Mouse (Mus musculus): ENCODE data around the gene Farp2.
"Not testable (repeated sequence)": the region's sequence is repeated elsewhere in the genome, so short reads cannot be mapped to it uniquely, and the experiment has no call there.

The Farp2 gene

DNA sequence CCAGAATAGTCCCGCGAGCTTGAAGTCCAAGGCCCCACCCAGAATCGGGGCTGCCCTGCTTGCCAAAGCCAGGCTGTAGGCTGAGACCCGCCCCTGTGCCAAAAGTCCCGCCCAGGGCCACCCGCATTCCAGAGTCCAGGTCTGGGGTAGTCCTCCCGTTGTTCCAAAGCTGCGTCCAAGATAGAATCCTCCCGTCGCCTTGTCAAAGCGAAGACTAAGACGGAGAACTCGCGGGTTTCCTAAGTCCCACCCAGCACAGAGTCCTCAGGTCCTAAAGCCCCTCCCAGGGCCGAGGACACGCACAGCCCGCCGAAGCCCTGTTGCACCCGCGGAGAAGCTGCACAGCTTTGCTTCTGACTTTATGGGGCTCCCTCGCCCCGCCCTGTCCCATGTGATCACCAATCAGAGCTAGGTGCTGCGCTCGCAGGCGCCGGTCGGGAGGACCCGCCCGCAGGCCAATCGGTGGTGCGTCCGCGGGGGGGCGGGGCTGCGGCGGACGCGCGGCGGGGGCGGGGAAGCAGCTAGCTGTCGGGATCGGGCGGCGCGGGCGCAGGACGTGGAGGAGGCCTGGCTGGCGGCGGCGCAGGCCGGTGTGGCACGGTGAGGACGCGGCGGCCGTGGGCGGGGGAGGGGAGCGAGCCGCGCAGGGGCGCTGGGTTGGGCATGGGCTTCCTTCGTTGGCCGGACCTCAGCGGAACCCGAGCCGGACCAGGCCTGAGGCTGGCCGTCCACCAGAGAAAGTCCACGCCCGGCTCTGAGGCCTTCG lies at the start of gene Farp2:
Gene Farp2, plus strand, starts transcription at position 495 of the 766 bp plus-strand sequence.
- DNase-seq (ENCODE audit: low spot score in 2 of 2) = peak; percentile 93 to 96

DNA sequence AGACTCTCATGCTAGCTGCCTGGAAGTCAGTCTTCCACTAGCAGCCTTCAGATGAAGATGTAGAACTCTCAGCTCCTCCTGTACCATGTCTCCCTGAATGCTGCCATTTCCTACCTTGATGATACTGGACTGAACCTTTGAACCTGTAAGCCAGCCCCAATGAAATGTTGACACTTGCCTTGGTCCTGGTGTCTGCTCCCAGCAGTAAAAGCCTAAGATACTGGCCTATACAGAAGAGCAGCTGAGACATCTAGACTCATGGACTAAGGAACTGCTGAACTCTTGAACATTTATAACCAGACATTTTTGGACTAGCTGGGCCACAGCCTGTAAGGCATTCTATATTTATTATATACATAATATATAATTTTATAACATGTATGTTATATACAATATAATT lies 46.8 kb upstream of the Farp2 start:
- no peak for DNase-seq (ENCODE audit: low spot score in 2 of 2)

DNA sequence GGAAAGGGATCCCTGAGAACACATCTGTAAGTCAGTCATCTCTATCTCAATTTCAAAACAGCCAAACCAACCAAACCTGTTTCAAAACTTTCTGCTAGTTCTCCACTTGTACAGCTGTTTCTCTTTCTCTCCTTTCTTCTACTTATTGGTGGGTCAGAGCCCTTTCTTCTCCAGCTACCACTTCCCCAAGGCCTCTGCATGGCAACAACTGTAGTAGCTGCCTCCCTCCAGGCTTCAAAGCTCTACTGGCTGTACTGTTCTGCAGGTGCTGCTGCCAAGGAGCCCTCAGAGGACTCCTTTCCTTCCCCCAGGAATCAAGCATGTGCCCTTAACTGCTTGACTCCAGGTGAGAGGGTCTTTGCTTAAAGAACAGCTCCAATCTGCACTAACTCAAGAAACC lies 46.1 kb upstream of the Farp2 start:
- DNase-seq (ENCODE audit: low spot score in 2 of 2) = no peak

DNA sequence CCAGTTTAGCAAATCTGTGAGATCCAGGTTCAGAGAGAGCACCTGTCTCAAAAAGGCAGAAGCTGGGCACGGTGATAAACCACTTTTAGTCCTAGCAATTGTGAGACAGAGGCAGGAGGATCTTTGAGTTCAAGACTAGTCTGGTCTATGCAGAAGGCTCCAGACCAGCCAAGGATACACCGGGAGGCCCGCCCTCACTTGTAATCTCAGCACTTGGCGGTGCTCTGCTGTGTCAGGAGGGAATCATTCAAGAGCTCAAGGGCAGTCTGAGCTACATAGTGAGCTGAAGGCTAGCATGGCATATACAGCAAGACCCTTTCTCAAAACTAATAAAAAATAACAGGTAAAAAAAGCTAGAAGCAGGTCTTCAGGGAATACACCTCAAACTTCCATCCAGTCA lies 43.3 kb upstream of the Farp2 start:
- no peak for DNase-seq (ENCODE audit: low spot score in 2 of 2)

- DNase-seq (ENCODE audit: low spot score in 2 of 2) = no peak
These were observed 36.2 kb upstream of the Farp2 start for GRCm38 (mm10) chr1:93475694-93476093.

GRCm38 (mm10) chr1:93477758-93478585 lies 33.9 kb upstream of the Farp2 start:
- DNase-seq (ENCODE audit: low spot score in 2 of 2) = peak; percentile 97 to 98

GRCm38 (mm10) chr1:93478586-93479475 lies 33.0 kb upstream of the Farp2 start, which contains the start of gene Hdlbp:
Gene Hdlbp, minus strand, starts transcription at chr1:93478815.
- peak; percentile 98 to 99 for DNase-seq (ENCODE audit: low spot score in 2 of 2)

DNA sequence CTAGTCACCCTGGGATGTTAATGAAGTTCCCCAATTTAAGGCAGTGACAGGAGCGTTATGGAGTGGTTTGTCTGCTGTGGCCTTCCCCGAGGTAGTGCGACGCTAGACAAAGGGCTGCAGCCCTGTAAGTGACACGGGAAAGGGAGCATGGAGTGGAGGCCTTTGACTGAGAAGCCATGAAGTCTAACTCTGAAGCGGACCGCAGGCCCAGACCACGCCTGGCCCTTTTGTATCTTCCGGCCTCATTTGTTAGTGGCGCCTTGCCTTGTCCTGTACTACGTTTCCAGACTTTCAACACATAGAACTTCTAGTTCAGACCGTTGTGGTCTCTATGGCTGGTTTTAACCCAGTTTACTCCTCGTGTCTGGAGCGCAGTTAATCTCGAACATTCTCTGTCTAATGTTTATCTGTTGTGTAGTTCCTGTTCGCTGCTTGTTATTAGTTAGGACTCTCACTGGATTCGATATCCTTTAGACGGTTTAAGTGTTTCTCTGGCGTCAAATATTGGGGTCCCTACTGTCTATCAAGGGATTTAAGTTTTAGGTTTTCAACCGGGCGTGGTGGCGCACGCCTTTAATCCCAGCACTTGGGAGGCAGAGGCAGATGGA lies 32.3 kb upstream of the Farp2 start:
- peak in 1 of 2 experiments; percentile 30 for DNase-seq (ENCODE audit: low spot score in 2 of 2)

DNA sequence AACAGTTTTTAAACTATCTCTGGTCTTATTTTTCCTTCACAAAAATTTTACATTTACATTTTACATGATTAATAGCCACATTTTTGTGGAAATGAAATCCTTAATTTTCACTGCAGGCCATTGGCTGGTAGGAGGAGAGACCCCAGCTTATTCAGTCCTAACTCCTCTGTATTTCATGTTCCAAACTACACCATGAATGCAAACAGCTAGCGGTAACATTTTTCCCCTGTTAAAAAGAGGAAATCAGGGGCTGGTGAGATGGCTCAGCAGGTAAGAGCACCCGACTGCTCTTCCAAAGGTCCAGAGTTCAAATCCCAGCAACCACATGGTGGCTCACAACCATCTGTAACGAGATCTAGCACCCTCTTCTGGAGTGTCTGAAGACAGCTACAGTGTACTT lies 25.6 kb upstream of the Farp2 start:
- DNase-seq (ENCODE audit: low spot score in 2 of 2) = not testable (repeated sequence)

DNA sequence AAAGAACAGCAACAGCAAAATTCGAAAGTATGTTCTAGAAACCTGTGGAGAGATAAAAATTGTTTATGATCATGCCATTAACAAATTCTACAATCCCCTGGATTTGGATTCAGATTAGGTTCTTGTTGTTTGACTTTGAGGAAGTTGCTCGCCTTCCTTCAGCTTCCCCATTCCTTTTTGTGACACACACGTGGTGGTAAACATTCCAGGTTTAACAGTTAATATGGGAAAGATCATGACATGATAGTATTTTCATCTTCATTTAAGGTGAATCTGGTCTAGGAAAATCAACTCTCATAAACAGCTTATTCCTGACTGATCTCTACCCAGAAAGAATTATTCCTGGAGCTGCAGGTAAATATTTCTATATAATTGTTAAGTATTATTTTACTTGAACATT lies 16.6 kb upstream of the Farp2 start:
- no peak for DNase-seq (ENCODE audit: low spot score in 2 of 2)

DNA sequence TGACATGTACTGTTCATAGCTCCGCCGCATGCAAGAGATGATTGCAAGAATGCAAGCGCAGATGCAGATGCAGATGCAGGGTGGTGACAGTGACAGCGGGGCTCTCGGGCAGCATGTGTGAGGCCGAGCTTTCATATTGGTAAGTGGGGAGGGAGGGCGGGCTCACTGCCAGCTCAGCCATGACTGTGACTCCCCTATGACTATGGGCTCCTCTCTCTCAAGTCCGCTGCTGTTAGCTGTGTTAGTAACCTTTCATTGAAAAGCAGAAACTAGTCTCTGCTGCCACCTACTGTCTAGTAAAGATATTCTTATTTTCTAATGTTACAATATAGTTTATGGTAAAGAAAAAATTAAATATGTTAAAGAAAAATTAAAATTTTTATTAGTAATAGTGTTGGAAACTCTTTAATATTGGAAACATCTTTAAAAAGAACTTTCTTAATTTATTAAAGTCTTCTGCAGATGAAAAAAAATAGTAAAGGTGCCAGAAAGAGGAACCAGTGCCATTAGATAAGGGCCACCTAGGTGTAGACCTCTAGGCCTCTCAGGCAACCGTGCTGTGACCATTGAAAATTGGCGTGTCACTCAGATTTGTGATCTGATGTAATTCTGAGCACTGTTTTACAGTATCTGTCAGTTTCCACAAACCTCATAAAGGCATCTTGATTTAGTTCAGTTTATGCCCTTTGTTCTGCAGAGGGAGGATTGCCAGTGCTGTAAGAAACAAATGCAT lies 4.8 kb upstream of the Farp2 start:
- DNase-seq (ENCODE audit: low spot score in 2 of 2) = no peak

- not testable (repeated sequence) for DNase-seq (ENCODE audit: low spot score in 2 of 2)
These were observed 3.3 kb upstream of the Farp2 start for GRCm38 (mm10) chr1:93508576-93508975.

DNA sequence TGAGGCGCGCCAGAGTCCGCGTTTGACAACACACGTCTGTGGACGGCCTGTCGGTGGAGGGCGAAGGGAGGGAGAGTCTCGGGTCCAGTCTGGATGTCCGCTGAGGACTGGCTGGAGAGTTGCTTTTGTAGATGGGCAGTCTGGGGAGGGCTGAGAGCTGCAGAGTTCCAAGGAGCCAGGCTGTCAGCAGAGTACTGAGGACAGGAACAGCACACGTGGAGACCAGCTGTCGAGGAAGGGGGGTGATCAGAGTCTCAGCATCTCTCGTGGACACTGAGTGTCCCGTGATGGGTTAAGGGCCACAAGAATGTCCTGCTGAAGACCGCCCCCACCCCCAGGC lies 442 bp downstream of the Farp2 start:
- DNase-seq (ENCODE audit: low spot score in 2 of 2) = no peak

DNA sequence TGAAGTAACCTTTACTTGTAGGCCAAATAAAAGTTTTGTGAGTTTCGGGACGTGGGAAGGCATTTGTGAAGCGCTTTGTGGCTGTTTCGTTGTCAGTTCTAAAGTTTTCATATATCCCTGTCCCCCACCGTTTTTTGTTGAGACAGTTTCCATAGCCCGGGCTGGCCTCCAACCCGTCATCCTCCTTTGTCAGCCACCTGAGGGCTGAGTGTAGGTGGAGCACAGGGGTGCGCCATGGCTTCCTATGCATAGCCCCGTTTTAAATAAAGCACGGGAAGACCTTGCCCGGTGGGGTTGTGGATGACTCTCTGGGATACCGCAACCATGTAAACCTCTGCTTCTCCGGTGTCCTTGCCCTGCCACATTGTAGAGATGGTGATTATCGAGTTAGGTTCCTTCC lies 1.3 kb downstream of the Farp2 start:
- DNase-seq (ENCODE audit: low spot score in 2 of 2) = no peak

GRCm38 (mm10) chr1:93521491-93521890 lies 9.6 kb downstream of the Farp2 start:
- DNase-seq (ENCODE audit: low spot score in 2 of 2) = no peak

- DNase-seq (ENCODE audit: low spot score in 2 of 2) = no peak
These were observed 10.4 kb downstream of the Farp2 start for GRCm38 (mm10) chr1:93522325-93522724.

- no peak for DNase-seq (ENCODE audit: low spot score in 2 of 2)
These were observed 17.9 kb downstream of the Farp2 start for GRCm38 (mm10) chr1:93529801-93530200.

DNA sequence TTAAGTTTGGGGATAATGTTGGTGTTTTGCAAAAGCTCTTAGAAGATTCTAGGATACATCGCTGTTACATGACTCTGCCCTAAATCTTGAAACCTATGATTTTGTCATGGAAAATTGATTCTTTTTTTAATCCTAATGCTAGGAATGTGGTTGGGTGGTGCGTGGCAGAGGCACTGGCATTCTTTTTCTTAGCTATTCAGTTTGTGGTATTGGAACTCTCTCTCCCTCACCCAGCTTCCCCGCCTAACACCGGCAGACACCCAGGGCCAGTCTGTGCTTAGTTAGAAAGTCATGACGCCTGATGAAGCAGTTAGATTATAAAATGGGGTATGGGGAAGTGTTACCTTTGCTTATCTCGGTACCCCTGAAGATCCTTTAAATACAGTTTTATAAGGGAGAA lies 25.3 kb downstream of the Farp2 start:
- no peak for DNase-seq (ENCODE audit: low spot score in 2 of 2)

- no peak for DNase-seq (ENCODE audit: low spot score in 2 of 2)
These were observed 31.3 kb downstream of the Farp2 start for GRCm38 (mm10) chr1:93543196-93543595.

DNA sequence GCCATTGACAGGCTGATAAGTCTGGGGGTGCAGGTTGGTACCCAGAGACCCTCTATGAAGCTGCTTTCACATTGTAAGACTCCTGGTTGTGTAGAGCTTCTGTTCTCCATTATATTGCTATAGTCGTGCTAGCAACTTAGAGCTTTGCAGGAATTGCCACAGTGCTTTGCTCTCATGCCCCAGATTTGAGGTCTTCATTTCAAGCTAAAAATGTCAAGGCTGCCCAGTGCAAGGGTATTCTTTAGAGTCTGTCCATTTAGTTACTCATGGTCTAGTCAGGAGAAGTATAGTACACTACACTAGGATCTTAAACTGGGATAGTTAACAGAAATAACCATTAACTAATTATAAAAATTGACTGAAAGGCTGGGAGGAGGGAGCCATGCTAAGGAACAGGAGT lies 35.4 kb downstream of the Farp2 start:
- DNase-seq (ENCODE audit: low spot score in 2 of 2) = no peak

GRCm38 (mm10) chr1:93551427-93551826 lies 39.5 kb downstream of the Farp2 start:
- DNase-seq (ENCODE audit: low spot score in 2 of 2) = no peak
